Mouse (Mus musculus) ES-Bruce4 (cell line): ENCODE data around the gene Cse1l. TPM values are rescaled to one million over a fixed set of nuclear protein-coding genes. Genes with fewer than 3 reads are reported as not detected.

ENCODE experiments used
- H3K27ac ChIP-seq: 2 replicates; pipeline ENCODE4 v1.5.1; 2012; ENCODE audit warnings: low read length, inconsistent platforms; ENCODE audit not compliant: insufficient read depth
- H3K27me3 ChIP-seq: 2 replicates; pipeline ENCODE4 v1.6.1; 2012; ENCODE audit warnings: mild to moderate bottlenecking, low read length, inconsistent platforms; ENCODE audit not compliant: control insufficient read depth, poor library complexity, insufficient read depth, severe bottlenecking
- H3K36me3 ChIP-seq: 2 replicates; pipeline ENCODE4 v1.6.1; 2012; ENCODE audit warnings: inconsistent platforms, mild to moderate bottlenecking, low read length, moderate library complexity; ENCODE audit not compliant: control insufficient read depth, poor library complexity, insufficient read depth, severe bottlenecking
- H3K4me1 ChIP-seq: one replicate; pipeline ENCODE4 v1.8.1; 2011; ENCODE audit warnings: low read length; ENCODE audit not compliant: control insufficient read depth, insufficient read depth
- H3K4me3 ChIP-seq: 2 replicates; pipeline ENCODE4 v1.5.1; 2011; ENCODE audit warnings: low read depth, mild to moderate bottlenecking, low read length
- H3K9ac ChIP-seq: 2 replicates; pipeline ENCODE4 v1.6.1; 2012; ENCODE audit warnings: low read depth, mild to moderate bottlenecking, inconsistent platforms; ENCODE audit not compliant: poor library complexity, severe bottlenecking
- H3K9me3 ChIP-seq: replicated peaks from 2 replicates; pipeline ENCODE4 v1.6.1; 2012; ENCODE audit warnings: mild to moderate bottlenecking, low read length, inconsistent platforms; ENCODE audit not compliant: control insufficient read depth, poor library complexity, insufficient read depth, severe bottlenecking
- CTCF ChIP-seq: IDR thresholded peaks from one replicate; pipeline ENCODE4 v1.8.1; 2011; ENCODE audit warnings: low read depth, low read length
- EP300 ChIP-seq: IDR thresholded peaks from 2 replicates; pipeline ENCODE4 v1.6.1; 2011; ENCODE audit warnings: low read depth, low read length; ENCODE audit not compliant: insufficient read depth
- POLR2A ChIP-seq: IDR thresholded peaks from one replicate; pipeline ENCODE4 v1.8.1; 2011; ENCODE audit warnings: low read length; ENCODE audit not compliant: insufficient read depth
- polyA plus RNA-seq: library from polyadenylated mRNA; stranded (reverse); fragments of >200 nt; gene quantifications from 2 replicates; pipeline ENCODE4 v1.2.4, GENCODE M21; 2011; ENCODE audit warnings: low read depth; ENCODE audit not compliant: missing spikeins, insufficient read depth, insufficient read length

Gene Cse1l
- polyA plus RNA-seq, 1 experiment = 298 TPM

GRCm38 (mm10) chr2:166870271-166870865 lies 35.5 kb upstream of the Cse1l start:
- Histone ChIP-seq H3K27ac (no peak overlapping the region), H3K4me3 (no peak overlapping the region), H3K9ac (no peak overlapping the region), H3K9me3 (no peaks in the 10 kb centered on the region), H3K27me3 (no peaks in the 10 kb centered on the region), H3K4me1 (no peaks in the 10 kb centered on the region), H3K36me3 (peaks cover 2% of the 10 kb centered on the region; the same call in 1 of the 2 replicates)
- TF ChIP-seq EP300 (no peak), POLR2A (no peak), CTCF (no peak)

DNA sequence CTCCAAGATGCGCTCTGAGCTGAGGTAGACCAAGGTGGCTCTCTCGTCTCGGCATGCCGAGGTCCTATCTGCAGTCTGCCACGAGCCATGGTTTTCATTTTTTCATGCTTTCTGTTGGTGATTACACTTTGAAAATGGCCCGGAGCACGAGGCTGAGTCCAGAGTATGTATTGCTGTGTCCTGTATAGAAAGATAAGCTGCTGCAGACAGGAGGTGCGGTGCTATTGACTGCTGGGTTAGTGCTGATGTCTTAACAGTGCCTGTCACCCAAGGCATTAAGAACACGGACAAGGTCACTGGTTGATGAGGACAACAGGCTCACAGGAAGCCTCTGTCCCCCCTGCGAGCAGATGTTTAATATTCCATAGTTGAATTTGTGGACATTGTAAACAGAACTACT lies 34.9 kb upstream of the Cse1l start:
- no peak overlapping the region for H3K9ac ChIP-seq
- no peak overlapping the region for H3K4me3 ChIP-seq
- no peaks in the 10 kb centered on the region for H3K9me3 ChIP-seq
- no peak for TF ChIP-seq CTCF
- TF ChIP-seq EP300 = no peak
- TF ChIP-seq POLR2A = no peak
- no peak overlapping the region for H3K27ac ChIP-seq
- no peaks in the 10 kb centered on the region for H3K27me3 ChIP-seq
- H3K36me3 ChIP-seq = peaks cover 2% of the 10 kb centered on the region; the same call in 1 of the 2 replicates
- H3K4me1 ChIP-seq = no peaks in the 10 kb centered on the region

DNA sequence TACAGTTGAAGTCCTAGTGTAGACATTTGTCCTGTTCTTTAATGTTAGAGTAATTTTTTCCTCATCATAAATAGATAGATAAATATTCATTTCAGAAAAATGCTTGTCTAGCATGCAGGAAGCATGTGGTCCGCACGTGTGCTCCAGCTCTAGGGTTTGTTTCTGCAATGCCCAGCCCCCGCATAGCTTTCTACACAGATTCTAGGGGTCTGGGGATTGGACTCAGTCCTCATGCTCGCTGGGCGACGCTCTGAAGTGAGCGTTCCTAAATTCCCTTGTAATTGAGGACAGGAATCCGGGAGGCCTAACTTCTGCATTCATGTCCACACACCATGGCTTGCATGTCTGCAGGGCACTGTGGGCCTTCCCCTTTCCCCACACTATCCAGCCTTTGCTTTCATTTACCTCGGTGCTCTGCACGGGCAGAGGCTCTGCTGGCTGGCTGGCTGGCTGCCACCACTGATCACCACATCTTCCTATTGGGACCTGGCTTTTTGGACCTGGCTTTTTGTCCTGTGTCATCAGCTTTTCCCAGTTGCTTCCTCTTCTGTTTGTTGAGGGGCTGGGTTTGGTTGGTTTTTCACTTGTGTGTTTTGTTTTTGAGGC lies 31.1 kb upstream of the Cse1l start:
- no peak for TF ChIP-seq EP300
- TF ChIP-seq POLR2A = no peak
- TF ChIP-seq CTCF = no peak
- no peaks in the 10 kb centered on the region for H3K9me3 ChIP-seq
- H3K27me3 ChIP-seq = no peaks in the 10 kb centered on the region
- H3K4me3 ChIP-seq = no peak overlapping the region
- no peak overlapping the region for H3K9ac ChIP-seq
- no peaks in the 10 kb centered on the region; the same call in 1 of the 2 replicates for H3K36me3 ChIP-seq
- H3K27ac ChIP-seq = no peak overlapping the region
- no peaks in the 10 kb centered on the region for H3K4me1 ChIP-seq

DNA sequence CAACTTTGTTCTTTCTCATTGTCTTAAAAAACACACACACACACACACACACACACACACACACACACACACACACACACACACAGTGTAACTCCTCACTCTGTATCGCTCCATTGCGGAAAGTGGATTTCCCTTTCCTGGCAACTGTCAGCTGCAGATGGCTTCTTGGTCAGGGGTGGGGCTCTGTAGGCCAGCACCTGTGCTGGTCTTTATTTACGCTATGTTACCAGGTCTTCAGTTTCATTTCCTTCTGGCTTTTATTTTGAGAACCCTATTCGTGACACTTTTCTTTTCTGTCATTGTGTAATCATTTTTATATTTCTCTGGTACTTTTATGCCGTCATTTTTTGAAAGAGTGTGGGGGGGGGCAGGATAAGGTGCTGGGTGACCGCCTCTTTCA lies 30.3 kb upstream of the Cse1l start:
- H3K4me3 ChIP-seq = no peak overlapping the region
- no peaks in the 10 kb centered on the region for H3K4me1 ChIP-seq
- no peaks in the 10 kb centered on the region for H3K9me3 ChIP-seq
- H3K27ac ChIP-seq = no peak overlapping the region
- H3K9ac ChIP-seq = no peak overlapping the region
- no peaks in the 10 kb centered on the region for H3K27me3 ChIP-seq
- TF ChIP-seq CTCF = no peak
- no peak for TF ChIP-seq EP300
- no peak for TF ChIP-seq POLR2A
- no peaks in the 10 kb centered on the region; the same call in 1 of the 2 replicates for H3K36me3 ChIP-seq

DNA sequence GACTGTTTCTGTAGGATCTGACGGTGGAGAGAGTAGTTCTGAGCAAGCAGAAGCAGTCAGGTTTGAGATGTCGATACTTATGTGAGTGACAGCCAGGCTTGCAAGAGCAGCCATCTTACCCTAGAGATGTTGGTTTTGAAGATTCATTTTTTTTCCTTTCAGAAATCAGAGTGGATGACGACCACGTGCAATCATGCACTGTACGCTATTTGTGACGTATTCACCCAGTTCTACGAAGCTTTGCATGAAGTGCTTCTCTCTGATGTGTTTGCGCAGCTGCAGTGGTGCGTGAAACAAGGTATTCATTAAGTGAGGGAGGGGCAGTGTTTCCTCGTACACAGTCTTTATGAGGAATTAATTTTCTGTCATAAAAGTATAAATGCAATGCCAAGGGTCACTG lies 29.5 kb upstream of the Cse1l start:
- no peak overlapping the region for H3K27ac ChIP-seq
- no peaks in the 10 kb centered on the region for H3K27me3 ChIP-seq
- H3K9ac ChIP-seq = no peak overlapping the region
- no peak for TF ChIP-seq CTCF
- no peak for TF ChIP-seq POLR2A
- no peak for TF ChIP-seq EP300
- H3K4me1 ChIP-seq = no peaks in the 10 kb centered on the region
- no peaks in the 10 kb centered on the region; the same call in 1 of the 2 replicates for H3K36me3 ChIP-seq
- H3K4me3 ChIP-seq = no peak overlapping the region
- no peaks in the 10 kb centered on the region for H3K9me3 ChIP-seq

DNA sequence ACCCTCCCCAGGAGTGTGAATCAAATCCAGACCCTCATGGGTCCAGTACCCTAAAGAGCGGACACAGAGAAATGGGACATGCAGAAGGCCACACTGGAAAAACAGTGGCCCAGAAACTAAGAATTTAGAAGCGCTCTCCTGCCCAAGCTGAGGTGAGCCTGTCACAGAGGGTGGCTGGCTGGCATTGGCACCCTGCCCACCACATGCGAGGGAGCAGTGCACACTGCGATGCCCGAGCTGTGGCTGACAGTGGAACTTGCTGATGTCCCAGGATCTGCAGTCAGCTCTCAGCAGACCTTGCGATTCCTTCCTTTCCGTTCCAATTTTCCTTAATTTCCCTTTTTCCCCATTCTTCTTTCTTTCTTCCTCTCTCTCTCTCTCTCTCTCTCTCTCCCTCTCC lies 20.8 kb upstream of the Cse1l start:
- no peaks in the 10 kb centered on the region; the same call in 1 of the 2 replicates for H3K36me3 ChIP-seq
- H3K4me1 ChIP-seq = peaks cover 2% of the 10 kb centered on the region
- no peaks in the 10 kb centered on the region for H3K9me3 ChIP-seq

More for the DNA sequence above, 20.8 kb upstream of the Cse1l start:
- TF ChIP-seq EP300 (no peak), CTCF (no peak), POLR2A (no peak)
- Histone ChIP-seq H3K9ac (no peak overlapping the region), H3K4me3 (no peak overlapping the region), H3K27me3 (no peaks in the 10 kb centered on the region), H3K27ac (no peak overlapping the region)
